Mouse (Mus musculus) lung, adult 2 months (tissue): Measurements from ENCODE around the gene Gm28557.
"Not testable (repeated sequence)": the region's sequence is repeated elsewhere in the genome, so short reads cannot be mapped to it uniquely, and the experiment has no call there.

ENCODE experiments used
- CTCF ChIP-seq: fragments of 200-500 bp; IDR thresholded peaks from 2 replicates; pipeline ENCODE4 v1.5.1; 2011; ENCODE audit warnings: mild to moderate bottlenecking, low read length, control low read depth; ENCODE audit not compliant: insufficient read depth
- POLR2A ChIP-seq: fragments of 200-500 bp; IDR thresholded peaks from 2 replicates; pipeline ENCODE4 v1.6.1; 2011; ENCODE audit warnings: low read depth, mild to moderate bottlenecking, control low read depth, low read length, borderline replicate concordance; ENCODE audit errors: extremely low read depth

GRCm38 (mm10) chr13:67116163-67116562, 7.8 kb upstream of the Gm28557 start, which contains the start of gene Rslcan18:
- not testable (repeated sequence) for TF ChIP-seq POLR2A, CTCF
